Mouse (Mus musculus): ENCODE data around the gene Slc7a15. TPM values are rescaled to one million over a fixed set of nuclear protein-coding genes. Genes with fewer than 3 reads are reported as not detected.

Slc7a15 gene
- total and polyA plus RNA-seq, 3 experiments: not detected

GRCm38 (mm10) chr12:8556189-8556588, 42.7 kb downstream of the Slc7a15 start:
- DNase-seq (ENCODE audit: low read depth, low spot score): no peak
- Histone ChIP-seq H3K9me3 (replicated peaks; ENCODE audit: insufficient read depth, low read length) (no peaks in the 10 kb centered on the region), H3K79me2 (ENCODE audit: control insufficient read depth, insufficient read depth, low read length, poor library complexity) (no peaks in the 10 kb centered on the region), H3K4me1 (ENCODE audit: control insufficient read depth in 1 of 2, insufficient read depth in 2 of 2, low read length in 2 of 2) (no peaks in the 10 kb centered on the region), H3K27me3 (ENCODE audit: control insufficient read depth in 1 of 2, insufficient read depth in 2 of 2, low read length in 2 of 2) (no peaks in the 10 kb centered on the region; a peak in 1 of 4 replicates), H3K9ac (ENCODE audit: control insufficient read depth, low read depth, low read length, poor library complexity, severe bottlenecking) (no peak overlapping the region), H3K4me3 (ENCODE audit: control insufficient read depth in 1 of 2, insufficient read depth in 1 of 2, low read depth in 2 of 2, low read length in 2 of 2) (no peak overlapping the region), H3K27ac (ENCODE audit: control insufficient read depth, low read depth, low read length) (no peak overlapping the region), H3K36me3 (ENCODE audit: control insufficient read depth in 1 of 2, insufficient read depth in 2 of 2, low read length in 2 of 2) (no peaks in the 10 kb centered on the region)
- TF ChIP-seq CHD2 (IDR thresholded peaks at IDR 0.05; ENCODE audit: low read length) (no peak), ZNF384 (IDR thresholded peaks at IDR 0.05; ENCODE audit: low read depth, low read length) (no peak), CTCF (IDR thresholded peaks at IDR 0.05 in 2 of 3, conservative IDR thresholded peaks at IDR 0.05 in 1 of 3; ENCODE audit: control insufficient read depth in 1 of 3, insufficient read depth in 1 of 3, low read depth in 2 of 3, low read length in 3 of 3, poor library complexity in 1 of 3, severe bottlenecking in 1 of 3) (no peak), E2F4 (IDR thresholded peaks at IDR 0.05; ENCODE audit: borderline replicate concordance, low read depth, low read length) (no peak), CHD1 (IDR thresholded peaks at IDR 0.05; ENCODE audit: low read depth, low read length) (no peak), POLR2AphosphoS5 (IDR thresholded peaks at IDR 0.05; ENCODE audit: borderline replicate concordance, low read depth, low read length) (no peak), POLR2A (IDR thresholded peaks at IDR 0.05; ENCODE audit: control insufficient read depth in 1 of 2, insufficient read depth in 1 of 2, low read depth in 1 of 2, low read length in 2 of 2, poor library complexity in 1 of 2) (no peak), USF2 (IDR thresholded peaks at IDR 0.05; ENCODE audit: borderline replicate concordance in 1 of 2, insufficient read depth in 1 of 2, low read depth in 1 of 2, low read length in 2 of 2) (no peak), SMC3 (IDR thresholded peaks at IDR 0.05; ENCODE audit: low read depth, low read length) (no peak), GATA1 (IDR thresholded peaks at IDR 0.05; ENCODE audit: low read depth, low read length) (no peak), TAL1 (IDR thresholded peaks at IDR 0.05; ENCODE audit: low read length) (no peak), ZKSCAN1 (IDR thresholded peaks at IDR 0.05; ENCODE audit: low read depth, low read length) (no peak), MYC (IDR thresholded peaks at IDR 0.05; ENCODE audit: low read depth, low read length) (no peak), RAD21 (IDR thresholded peaks at IDR 0.05; ENCODE audit: low read depth, low read length) (no peak), JUND (IDR thresholded peaks at IDR 0.05; ENCODE audit: low read depth, low read length) (no peak), RCOR1 (IDR thresholded peaks at IDR 0.05; ENCODE audit: low read depth, low read length) (no peak), BHLHE40 (IDR thresholded peaks at IDR 0.05; ENCODE audit: borderline replicate concordance, low read depth, low read length) (no peak)

GRCm38 (mm10) chr12:8555419-8555818, 43.4 kb downstream of the Slc7a15 start:
- Histone ChIP-seq H3K4me1 (ENCODE audit: control insufficient read depth in 1 of 2, insufficient read depth in 2 of 2, low read length in 2 of 2) (no peaks in the 10 kb centered on the region), H3K27ac (ENCODE audit: control insufficient read depth, low read depth, low read length) (no peak overlapping the region), H3K27me3 (ENCODE audit: control insufficient read depth in 1 of 2, insufficient read depth in 2 of 2, low read length in 2 of 2) (no peaks in the 10 kb centered on the region; a peak in 1 of 4 replicates), H3K9ac (ENCODE audit: control insufficient read depth, low read depth, low read length, poor library complexity, severe bottlenecking) (no peak overlapping the region), H3K9me3 (replicated peaks; ENCODE audit: insufficient read depth, low read length) (no peaks in the 10 kb centered on the region), H3K79me2 (ENCODE audit: control insufficient read depth, insufficient read depth, low read length, poor library complexity) (no peaks in the 10 kb centered on the region), H3K36me3 (ENCODE audit: control insufficient read depth in 1 of 2, insufficient read depth in 2 of 2, low read length in 2 of 2) (no peaks in the 10 kb centered on the region), H3K4me3 (ENCODE audit: control insufficient read depth in 1 of 2, insufficient read depth in 1 of 2, low read depth in 2 of 2, low read length in 2 of 2) (no peak overlapping the region)
- TF ChIP-seq SIN3A (IDR thresholded peaks at IDR 0.05; ENCODE audit: low read length) (no peak), E2F4 (IDR thresholded peaks at IDR 0.05; ENCODE audit: borderline replicate concordance, low read depth, low read length) (no peak), ZMIZ1 (IDR thresholded peaks at IDR 0.05; ENCODE audit: low read depth, low read length) (no peak), USF2 (IDR thresholded peaks at IDR 0.05; ENCODE audit: borderline replicate concordance in 1 of 2, insufficient read depth in 1 of 2, low read depth in 1 of 2, low read length in 2 of 2) (no peak), NELFE (IDR thresholded peaks at IDR 0.05; ENCODE audit: low read depth, low read length) (no peak), MEF2A (IDR thresholded peaks at IDR 0.05; ENCODE audit: extremely low read depth, insufficient replicate concordance, low read depth, low read length, poor library complexity, severe bottlenecking) (no peak), POLR2AphosphoS5 (IDR thresholded peaks at IDR 0.05; ENCODE audit: borderline replicate concordance, low read depth, low read length) (no peak), HCFC1 (IDR thresholded peaks at IDR 0.05; ENCODE audit: low read depth, low read length) (no peak), GABPA (IDR thresholded peaks at IDR 0.05; ENCODE audit: low read depth, low read length) (no peak), ELF1 (IDR thresholded peaks at IDR 0.05; ENCODE audit: low read depth, low read length) (no peak), CHD1 (IDR thresholded peaks at IDR 0.05; ENCODE audit: low read depth, low read length) (no peak), UBTF (IDR thresholded peaks at IDR 0.05; ENCODE audit: borderline replicate concordance, insufficient read depth, low read depth, low read length) (no peak), MAX (IDR thresholded peaks at IDR 0.05; ENCODE audit: low read length) (no peak), EP300 (IDR thresholded peaks at IDR 0.05; ENCODE audit: low read depth in 1 of 2, low read length in 2 of 2) (no peak), MYB (IDR thresholded peaks at IDR 0.05; ENCODE audit: low read depth, low read length) (no peak), MAFK (IDR thresholded peaks at IDR 0.05; ENCODE audit: borderline replicate concordance, low read depth, low read length) (no peak), GATA1 (IDR thresholded peaks at IDR 0.05; ENCODE audit: low read depth, low read length) (no peak), ZKSCAN1 (IDR thresholded peaks at IDR 0.05; ENCODE audit: low read depth, low read length) (no peak), JUND (IDR thresholded peaks at IDR 0.05; ENCODE audit: low read depth, low read length) (no peak), RAD21 (IDR thresholded peaks at IDR 0.05; ENCODE audit: low read depth, low read length) (no peak)
- no peak for DNase-seq (ENCODE audit: low read depth, low spot score)

Data from MEL (cell line).